Mouse (Mus musculus) heart, adult 2 months (tissue): Measurements from ENCODE around the gene Klf15. TPM values are rescaled to one million over a fixed set of nuclear protein-coding genes. Genes with fewer than 3 reads are reported as not detected.

ENCODE experiments used
- DNase-seq, 2 experiments: peaks; one replicate each; pipeline ENCODE4 v3.0.0; 2021
- H3K27ac ChIP-seq: fragments of 200-600 bp; 2 replicates; pipeline ENCODE4 v1.8.1; 2022
- H3K27me3 ChIP-seq: fragments of 200-500 bp; 2 replicates; pipeline ENCODE4 v1.6.1; 2012; ENCODE audit warnings: mild to moderate bottlenecking, low read length, inconsistent platforms, mixed read lengths; ENCODE audit not compliant: control insufficient read depth, insufficient read depth
- H3K36me3 ChIP-seq: fragments of 200-500 bp; 2 replicates; pipeline ENCODE4 v1.6.1; 2012; ENCODE audit warnings: low read length, inconsistent platforms; ENCODE audit not compliant: control insufficient read depth, insufficient read depth
- H3K4me1 ChIP-seq: fragments of 200-500 bp; 2 replicates; pipeline ENCODE4 v1.6.1; 2011; ENCODE audit warnings: low read length; ENCODE audit not compliant: control insufficient read depth, insufficient read depth
- H3K4me3 ChIP-seq: fragments of 200-600 bp; 2 replicates; pipeline ENCODE4 v1.8.1; 2022
- H3K79me2 ChIP-seq: fragments of 200-500 bp; replicated peaks from 2 replicates; pipeline ENCODE4 v1.6.1; 2012; ENCODE audit warnings: mild to moderate bottlenecking, inconsistent platforms, low read length, moderate library complexity, mixed read lengths; ENCODE audit not compliant: control insufficient read depth, insufficient read depth
- H3K9ac ChIP-seq: fragments of 200-500 bp; 2 replicates; pipeline ENCODE4 v1.6.1; 2012; ENCODE audit warnings: low read depth, mild to moderate bottlenecking, control low read depth, inconsistent platforms, low read length, mixed read lengths
- CTCF ChIP-seq: fragments of 200-600 bp; IDR thresholded peaks from 2 replicates; pipeline ENCODE4 v1.8.1; 2022; ENCODE audit warnings: antibody characterized with exemption, mild to moderate bottlenecking, moderate library complexity
- EP300 ChIP-seq: fragments of 200-500 bp; IDR thresholded peaks from 2 replicates; pipeline ENCODE4 v1.6.1; 2011; ENCODE audit warnings: low read depth, low read length, control low read depth; ENCODE audit not compliant: insufficient read depth
- POLR2A ChIP-seq: fragments of 200-500 bp; IDR thresholded peaks from 2 replicates; pipeline ENCODE4 v1.6.1; 2011; ENCODE audit warnings: mild to moderate bottlenecking, low read depth, low read length, control low read depth; ENCODE audit not compliant: insufficient read depth
- WGBS: fragments of 180-500 bp; shearing (Covaris S2); methylation state at CpG from one replicate; pipeline ENCODE4 v1.1.7; 2018; 5-methylcytosine and 5-hydroxymethylcytosine counted together
- intact Hi-C: fragments of 180-260 bp; cut with DNase I; formaldehyde crosslinking; loops from one replicate; pipeline ENCODE4 v1.15.1; 2025
- polyA plus RNA-seq: library from polyadenylated mRNA; depleted of rRNA; stranded (reverse); fragments of >200 nt; gene quantifications from 2 replicates; pipeline ENCODE4 v1.2.3, GENCODE M21; 2012
- total RNA-seq, 2 experiments: library from RNA; stranded (reverse); gene quantifications; 2 replicates each; pipeline ENCODE4 v1.2.3; 2021

The Klf15 gene
- total and polyA plus RNA-seq, 3 experiments: 60.2 to 67.4 (median 64.7) TPM

- no peak overlapping the region for H3K4me3 ChIP-seq
- no peak for DNase-seq
- H3K27ac ChIP-seq: no peak overlapping the region
- no peaks in the 10 kb centered on the region for H3K27me3 ChIP-seq
- peaks cover 1% of the 10 kb centered on the region; the same call in 1 of the 2 replicates for H3K4me1 ChIP-seq
- intact Hi-C loops: loop anchor here (10.0 kb wide), 2 partner anchors 145 to 745 kb away; no protein-coding TSS in a partner anchor
- no peak for TF ChIP-seq EP300
- TF ChIP-seq CTCF: no peak
- TF ChIP-seq POLR2A: no peak
- no peaks in the 10 kb centered on the region for H3K36me3 ChIP-seq
- no peaks in the 10 kb centered on the region for H3K79me2 ChIP-seq
- H3K9ac ChIP-seq: no peak overlapping the region
- WGBS: 77% methylated on average over 14 of the region's 14 CpGs
Observed at GRCm38 (mm10) chr6:90429911-90430310, 32.5 kb upstream of the Klf15 start.

- Histone ChIP-seq H3K36me3 (no peaks in the 10 kb centered on the region), H3K79me2 (no peaks in the 10 kb centered on the region), H3K27me3 (no peaks in the 10 kb centered on the region), H3K27ac (no peak overlapping the region), H3K4me1 (peaks cover 1% of the 10 kb centered on the region; the same call in 1 of the 2 replicates), H3K9ac (no peak overlapping the region), H3K4me3 (no peak overlapping the region)
- TF ChIP-seq POLR2A (no peak), CTCF (no peak), EP300 (no peak)
- DNase-seq: peak; percentile 34 to 36
- intact Hi-C loops: loop anchor here (10.0 kb wide), 1 partner anchor 143 kb away; no protein-coding TSS in a partner anchor
- 61% methylated on average over 2 of the region's 2 CpGs for WGBS
Observed at GRCm38 (mm10) chr6:90431487-90431886, 30.9 kb upstream of the Klf15 start.

- TF ChIP-seq POLR2A (no peak), EP300 (no peak), CTCF (no peak)
- no peak overlapping the region for H3K4me3 ChIP-seq
- 68% methylated on average over 3 of the region's 3 CpGs for WGBS
Observed at GRCm38 (mm10) chr6:90434687-90435086, 27.7 kb upstream of the Klf15 start.

GRCm38 (mm10) chr6:90435195-90435618 lies 27.2 kb upstream of the Klf15 start:
- 24% methylated on average over 11 of the region's 11 CpGs for WGBS
- intact Hi-C loops: loop anchor here (10.0 kb wide), 1 partner anchor 140 kb away; no protein-coding TSS in a partner anchor
- no peak for TF ChIP-seq POLR2A
- peak; percentile 82 for TF ChIP-seq CTCF
- TF ChIP-seq EP300: 0 out of 2 replicates have a peak, but pooled peaks have one; percentile 15

More at GRCm38 (mm10) chr6:90434687-90435086, 27.7 kb upstream of the Klf15 start:
- Histone ChIP-seq H3K27ac (no peak overlapping the region), H3K79me2 (no peaks in the 10 kb centered on the region), H3K9ac (no peak overlapping the region), H3K27me3 (no peaks in the 10 kb centered on the region), H3K4me1 (no peaks in the 10 kb centered on the region), H3K36me3 (no peaks in the 10 kb centered on the region)
- intact Hi-C loops: loop anchor here (10.0 kb wide), 1 partner anchor 140 kb away; no protein-coding TSS in a partner anchor
- DNase-seq: no peak

GRCm38 (mm10) chr6:90436192-90436907 lies 26.0 kb upstream of the Klf15 start:
- H3K36me3 ChIP-seq: no peaks in the 10 kb centered on the region
- WGBS: 74% methylated on average over 10 of the region's 10 CpGs

More at GRCm38 (mm10) chr6:90435195-90435618, 27.2 kb upstream of the Klf15 start:
- Histone ChIP-seq H3K9ac (no peak overlapping the region), H3K79me2 (no peaks in the 10 kb centered on the region), H3K27me3 (no peaks in the 10 kb centered on the region), H3K4me1 (no peaks in the 10 kb centered on the region), H3K4me3 (no peak overlapping the region), H3K27ac (no peak overlapping the region), H3K36me3 (no peaks in the 10 kb centered on the region)
- DNase-seq: peak; percentile 73 to 84

GRCm38 (mm10) chr6:90437041-90437440 lies 25.3 kb upstream of the Klf15 start:
- no peak overlapping the region for H3K9ac ChIP-seq
- H3K4me1 ChIP-seq: no peaks in the 10 kb centered on the region
- no peak overlapping the region for H3K27ac ChIP-seq
- no peaks in the 10 kb centered on the region for H3K36me3 ChIP-seq
- H3K79me2 ChIP-seq: no peaks in the 10 kb centered on the region
- DNase-seq: no peak
- no peaks in the 10 kb centered on the region for H3K27me3 ChIP-seq
- H3K4me3 ChIP-seq: no peak overlapping the region
- TF ChIP-seq POLR2A: no peak
- TF ChIP-seq CTCF: no peak
- TF ChIP-seq EP300: no peak
- WGBS: 83% methylated on average over 3 of the region's 3 CpGs
- intact Hi-C loops: loop anchor here (10.0 kb wide), 1 partner anchor 138 kb away; no protein-coding TSS in a partner anchor

More at GRCm38 (mm10) chr6:90436192-90436907, 26.0 kb upstream of the Klf15 start:
- Histone ChIP-seq H3K27me3 (no peaks in the 10 kb centered on the region), H3K4me3 (no peak overlapping the region), H3K9ac (no peak overlapping the region), H3K27ac (no peak overlapping the region), H3K79me2 (no peaks in the 10 kb centered on the region), H3K4me1 (no peaks in the 10 kb centered on the region)
- DNase-seq: no peak
- intact Hi-C loops: loop anchor here (10.0 kb wide), 1 partner anchor 138 kb away; no protein-coding TSS in a partner anchor
- TF ChIP-seq CTCF (no peak), EP300 (no peak), POLR2A (no peak)
